Mouse (Mus musculus): Measurements from ENCODE around the gene Wdr4.

DNA sequence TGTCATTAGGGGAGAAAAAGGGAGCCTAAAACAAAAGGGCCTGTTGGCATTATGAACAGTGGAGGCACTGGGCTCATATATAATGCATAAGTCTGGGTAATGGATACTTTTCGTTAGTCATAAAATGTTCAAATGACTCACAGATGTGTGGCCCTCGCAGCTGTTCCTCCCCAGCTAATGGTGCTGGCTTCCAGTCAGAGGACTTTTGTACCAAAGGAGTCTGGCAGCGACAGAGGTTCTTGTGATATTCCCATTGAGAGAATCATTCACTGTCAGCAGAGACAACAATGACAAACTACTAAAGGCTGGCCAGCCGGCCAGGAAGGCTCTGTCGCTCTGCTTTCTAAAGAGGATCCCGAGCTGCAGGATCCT is 21.7 kb upstream of the Wdr4 start:
- no peak for TF ChIP-seq POLR2A (IDR thresholded peaks at IDR 0.05; ENCODE audit: borderline replicate concordance, extremely low read depth, low read depth, low read length)
- no peak for TF ChIP-seq CTCF (IDR thresholded peaks at IDR 0.05; ENCODE audit: insufficient read depth, low read length)

Measured in lung, adult 2 months (tissue).